Mouse (Mus musculus): Measurements from ENCODE around the gene Rtp3. TPM values are rescaled to one million over a fixed set of nuclear protein-coding genes. Genes with fewer than 3 reads are reported as not detected.
A peak's percentile ranks its signal among the peaks of the same experiment; 100 is the strongest.

Rtp3 gene
- polyA plus RNA-seq (2015; fragmentation: Nextera tagmentation; extraction: Ambion mirVana): 0.11 TPM in 1 of 2 replicates, not detected in the other

DNA sequence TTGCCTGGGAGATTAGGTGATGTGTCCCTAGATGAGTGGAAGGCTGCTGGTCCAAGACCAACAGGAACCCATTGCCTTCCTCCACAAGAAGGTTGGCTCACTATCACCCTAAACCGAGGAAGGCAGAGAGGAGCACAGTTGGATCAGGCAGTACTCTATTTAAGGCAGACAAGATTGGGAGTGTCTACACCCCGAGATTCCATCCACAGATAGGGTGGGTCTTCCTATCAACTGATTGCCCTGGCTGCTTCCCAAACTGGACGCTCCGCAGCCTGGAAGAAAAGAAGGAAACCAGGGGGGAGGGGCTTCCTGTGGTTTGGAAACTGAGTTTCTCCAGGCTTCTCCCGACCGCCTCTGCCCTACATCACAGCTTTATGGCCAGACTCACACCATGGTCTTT, at the start of gene Rtp3:
Gene Rtp3 (minus strand): TSS at position 380 of the 400 bp plus-strand sequence.
- TF ChIP-seq CTCF (IDR thresholded peaks at IDR 0.05; ENCODE audit: low read depth) (no peak), EP300 (optimal IDR thresholded peaks at IDR 0.05) (no peak)
- no peaks in the 10 kb centered on the region for H3K4me1 ChIP-seq (replicated peaks; ENCODE audit: control insufficient read depth, insufficient read depth)
- no peak within 1 kb of the TSS for H3K9ac ChIP-seq (ENCODE audit: low read length)
- ATAC-seq (ENCODE audit: low FRiP score, low TSS enrichment): no peak
- no peaks in the 10 kb centered on the region for H3K27me3 ChIP-seq (ENCODE audit: control insufficient read depth, insufficient read depth, low read length)
- WGBS: 42% methylated on average over 6 of the region's 6 CpGs
- no peak for DNase-seq (ENCODE audit: low spot score)
- no peak within 1 kb of the TSS for H3K27ac ChIP-seq (replicated peaks)
- no peaks in the 10 kb centered on the region for H3K9me3 ChIP-seq (ENCODE audit: control insufficient read depth, low read length)
- H3K4me3 ChIP-seq (ENCODE audit: low read depth, low read length): no peak within 1 kb of the TSS
- H3K4me2 ChIP-seq (replicated peaks; ENCODE audit: low read depth): no peak within 1 kb of the TSS
- H3K36me3 ChIP-seq (ENCODE audit: control insufficient read depth, insufficient read depth, low read length): no peaks in the 10 kb centered on the region

DNA sequence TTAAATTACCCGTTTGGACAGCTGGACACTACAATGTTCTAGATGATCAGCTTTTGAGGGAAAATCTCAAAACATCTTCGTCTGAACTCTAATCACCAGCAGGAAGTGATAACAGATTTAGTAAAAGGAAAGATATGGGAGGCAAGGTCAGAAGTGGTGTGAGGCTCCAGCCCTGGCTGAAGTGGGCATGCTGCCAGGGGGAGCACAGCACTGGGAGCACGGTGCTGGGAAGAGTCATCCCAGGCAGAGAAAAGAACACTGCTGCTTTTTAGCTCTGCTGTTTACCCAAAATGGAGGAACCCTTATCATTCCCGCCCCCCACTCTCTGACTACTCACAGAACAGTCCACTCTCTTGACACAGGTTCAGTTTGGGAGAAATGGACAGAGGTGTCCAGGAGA, 49.6 kb upstream of the Rtp3 start:
- Histone ChIP-seq H3K27ac (replicated peaks) (no peak overlapping the region), H3K27me3 (ENCODE audit: control insufficient read depth, insufficient read depth, low read length) (no peaks in the 10 kb centered on the region), H3K4me3 (ENCODE audit: low read depth, low read length) (no peak overlapping the region), H3K9ac (ENCODE audit: low read length) (no peak overlapping the region), H3K4me1 (replicated peaks; ENCODE audit: control insufficient read depth, insufficient read depth) (no peaks in the 10 kb centered on the region), H3K4me2 (replicated peaks; ENCODE audit: low read depth) (no peak overlapping the region), H3K9me3 (ENCODE audit: control insufficient read depth, low read length) (no peaks in the 10 kb centered on the region), H3K36me3 (ENCODE audit: control insufficient read depth, insufficient read depth, low read length) (no peaks in the 10 kb centered on the region)
- DNase-seq (ENCODE audit: low spot score) (no peak), ATAC-seq (ENCODE audit: low FRiP score, low TSS enrichment) (no peak)
- 64% methylated on average over 4 of the region's 4 CpGs for WGBS
- TF ChIP-seq EP300 (optimal IDR thresholded peaks at IDR 0.05) (no peak), CTCF (IDR thresholded peaks at IDR 0.05; ENCODE audit: low read depth) (no peak)

DNA sequence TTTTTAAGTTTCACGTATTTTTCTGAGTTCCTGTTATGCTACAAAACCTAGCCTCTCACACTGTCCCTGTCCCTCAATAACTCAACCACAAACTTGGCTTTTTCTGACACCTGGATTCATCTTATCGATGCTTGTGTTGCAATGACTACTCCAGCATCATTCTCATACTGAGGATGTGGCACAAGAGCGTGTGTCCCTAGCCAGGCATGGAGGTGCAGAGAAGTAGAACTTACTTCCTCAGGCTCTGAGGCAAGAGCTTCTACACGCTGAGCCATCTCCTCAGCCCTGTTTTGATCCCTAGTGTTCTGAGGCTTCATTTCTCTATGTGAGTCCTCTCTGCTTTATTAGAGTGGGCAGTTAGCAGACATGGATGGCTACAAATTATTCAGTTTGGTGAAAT, 43.3 kb upstream of the Rtp3 start:
- no peak overlapping the region for H3K4me3 ChIP-seq (ENCODE audit: low read depth, low read length)
- ATAC-seq (ENCODE audit: low FRiP score, low TSS enrichment) (no peak), DNase-seq (ENCODE audit: low spot score) (no peak)
- no peaks in the 10 kb centered on the region for H3K4me1 ChIP-seq (replicated peaks; ENCODE audit: control insufficient read depth, insufficient read depth)
- 88% methylated on average over 4 of the region's 4 CpGs for WGBS
- no peaks in the 10 kb centered on the region for H3K27me3 ChIP-seq (ENCODE audit: control insufficient read depth, insufficient read depth, low read length)
- H3K27ac ChIP-seq (replicated peaks): no peak overlapping the region
- H3K9me3 ChIP-seq (ENCODE audit: control insufficient read depth, low read length): no peaks in the 10 kb centered on the region
- TF ChIP-seq CTCF (IDR thresholded peaks at IDR 0.05; ENCODE audit: low read depth) (no peak), EP300 (optimal IDR thresholded peaks at IDR 0.05) (no peak)
- H3K4me2 ChIP-seq (replicated peaks; ENCODE audit: low read depth): no peak overlapping the region
- no peak overlapping the region for H3K9ac ChIP-seq (ENCODE audit: low read length)
- H3K36me3 ChIP-seq (ENCODE audit: control insufficient read depth, insufficient read depth, low read length): no peaks in the 10 kb centered on the region

DNA sequence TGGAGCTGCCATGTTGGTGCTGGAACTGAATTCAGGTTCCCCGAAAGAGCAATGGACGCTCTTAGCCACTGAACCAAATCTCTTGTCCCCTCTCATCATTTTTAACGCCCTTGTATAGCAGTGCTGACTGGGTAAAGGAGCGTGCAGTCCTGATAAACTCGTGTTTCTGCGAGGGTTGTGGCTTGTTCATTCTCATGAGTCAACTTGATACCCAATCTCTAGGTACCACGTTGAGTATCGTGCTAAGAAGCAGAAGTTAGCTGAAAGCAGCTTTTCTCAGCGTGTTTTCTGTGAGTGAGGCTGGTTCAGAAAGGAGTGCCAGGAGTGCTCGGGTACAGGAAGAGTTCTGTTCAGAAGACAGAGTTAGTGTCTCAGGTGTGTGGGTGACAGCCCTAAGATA, 36.4 kb upstream of the Rtp3 start:
- ATAC-seq (ENCODE audit: low FRiP score, low TSS enrichment): no peak
- 83% methylated on average over 10 of the region's 10 CpGs for WGBS
- TF ChIP-seq EP300 (optimal IDR thresholded peaks at IDR 0.05): no peak
- no peak for TF ChIP-seq CTCF (IDR thresholded peaks at IDR 0.05; ENCODE audit: low read depth)
- no peaks in the 10 kb centered on the region for H3K4me1 ChIP-seq (replicated peaks; ENCODE audit: control insufficient read depth, insufficient read depth)
- H3K4me3 ChIP-seq (ENCODE audit: low read depth, low read length): no peak overlapping the region
- H3K27me3 ChIP-seq (ENCODE audit: control insufficient read depth, insufficient read depth, low read length): no peaks in the 10 kb centered on the region
- H3K36me3 ChIP-seq (ENCODE audit: control insufficient read depth, insufficient read depth, low read length): no peaks in the 10 kb centered on the region
- H3K27ac ChIP-seq (replicated peaks): no peak overlapping the region
- H3K9ac ChIP-seq (ENCODE audit: low read length): no peak overlapping the region
- no peaks in the 10 kb centered on the region for H3K9me3 ChIP-seq (ENCODE audit: control insufficient read depth, low read length)
- no peak for DNase-seq (ENCODE audit: low spot score)
- no peak overlapping the region for H3K4me2 ChIP-seq (replicated peaks; ENCODE audit: low read depth)

DNA sequence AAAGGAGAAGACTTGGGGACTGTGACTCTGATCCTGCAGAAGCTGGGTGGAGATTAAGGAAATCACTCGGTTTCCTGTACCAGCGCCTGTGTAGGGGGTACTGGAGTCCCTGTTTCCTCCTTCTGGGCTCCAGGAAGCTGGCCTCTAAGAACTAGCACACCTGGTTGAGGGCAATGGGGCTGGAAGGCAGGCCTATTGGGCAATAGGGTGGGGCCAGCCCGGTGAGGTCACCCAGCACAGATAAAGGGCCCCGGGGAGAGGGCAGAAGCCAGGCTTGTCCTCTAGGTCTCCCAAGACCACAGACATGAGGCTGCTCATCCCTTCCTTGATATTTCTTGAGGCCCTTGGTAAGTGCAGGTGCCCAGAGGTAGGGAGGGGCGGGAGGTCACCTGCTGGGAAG, 28.6 kb upstream of the Rtp3 start, which contains the start of gene Ltf:
Gene Ltf (plus strand): TSS at position 250 of the 400 bp plus-strand sequence.
- Histone ChIP-seq H3K9me3 (ENCODE audit: control insufficient read depth, low read length) (no peaks in the 10 kb centered on the region), H3K36me3 (ENCODE audit: control insufficient read depth, insufficient read depth, low read length) (no peaks in the 10 kb centered on the region), H3K4me2 (replicated peaks; ENCODE audit: low read depth) (no peak within 1 kb of the TSS), H3K27ac (replicated peaks) (no peak within 1 kb of the TSS), H3K9ac (ENCODE audit: low read length) (no peak within 1 kb of the TSS), H3K27me3 (ENCODE audit: control insufficient read depth, insufficient read depth, low read length) (no peaks in the 10 kb centered on the region), H3K4me1 (replicated peaks; ENCODE audit: control insufficient read depth, insufficient read depth) (no peaks in the 10 kb centered on the region), H3K4me3 (ENCODE audit: low read depth, low read length) (no peak within 1 kb of the TSS)
- peak; percentile 94 for ATAC-seq (ENCODE audit: low FRiP score, low TSS enrichment)
- TF ChIP-seq EP300 (optimal IDR thresholded peaks at IDR 0.05) (no peak), CTCF (IDR thresholded peaks at IDR 0.05; ENCODE audit: low read depth) (no peak)
- peak; percentile 69 for DNase-seq (ENCODE audit: low spot score)
- 63% methylated on average over 5 of the region's 5 CpGs for WGBS

DNA sequence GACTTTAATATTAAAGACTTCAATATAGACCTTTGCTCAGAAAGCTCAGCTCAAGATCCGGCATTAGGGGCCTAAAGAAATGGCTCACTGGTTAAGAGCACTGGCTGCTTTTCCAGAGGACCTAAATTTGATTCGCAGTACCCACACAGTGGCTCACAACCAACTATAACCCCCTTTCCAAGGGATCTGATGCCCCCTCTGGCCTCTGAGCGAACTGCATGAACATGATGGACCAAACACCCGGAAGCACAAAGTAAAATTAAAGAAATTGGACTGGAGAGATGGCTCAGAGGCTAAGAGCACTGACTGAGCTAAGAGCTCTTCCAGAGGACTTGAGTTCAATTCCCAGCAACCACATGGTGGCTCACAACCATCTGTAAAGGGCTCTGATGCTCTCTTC, 25.3 kb upstream of the Rtp3 start:
- Histone ChIP-seq H3K36me3 (ENCODE audit: control insufficient read depth, insufficient read depth, low read length) (no peaks in the 10 kb centered on the region), H3K27ac (replicated peaks) (no peak overlapping the region), H3K4me2 (replicated peaks; ENCODE audit: low read depth) (no peak overlapping the region), H3K9me3 (ENCODE audit: control insufficient read depth, low read length) (no peaks in the 10 kb centered on the region), H3K27me3 (ENCODE audit: control insufficient read depth, insufficient read depth, low read length) (no peaks in the 10 kb centered on the region), H3K9ac (ENCODE audit: low read length) (no peak overlapping the region), H3K4me3 (ENCODE audit: low read depth, low read length) (no peak overlapping the region), H3K4me1 (replicated peaks; ENCODE audit: control insufficient read depth, insufficient read depth) (no peaks in the 10 kb centered on the region)
- ATAC-seq (ENCODE audit: low FRiP score, low TSS enrichment) (no peak), DNase-seq (ENCODE audit: low spot score) (no peak)
- 84% methylated on average over 4 of the region's 4 CpGs for WGBS
- peak; percentile 28 for TF ChIP-seq CTCF (IDR thresholded peaks at IDR 0.05; ENCODE audit: low read depth)
- TF ChIP-seq EP300 (optimal IDR thresholded peaks at IDR 0.05): no peak
